Mouse (Mus musculus): Measurements from ENCODE around the gene Gm15217. TPM values are rescaled to one million over a fixed set of nuclear protein-coding genes. Genes with fewer than 3 reads are reported as not detected.
A peak's percentile ranks its signal among the peaks of the same experiment; 100 is the strongest.

Gm15217 gene
- polyA plus RNA-seq, 1 experiment from 2014 or later: not detected

GRCm38 (mm10) chr14:46418371-46419097 is 39.3 kb downstream of the Gm15217 start:
- H3K9ac ChIP-seq (replicated peaks; ENCODE audit: low read depth, low read length): no peak overlapping the region
- no peak overlapping the region for H3K4me2 ChIP-seq (ENCODE audit: low read length)
- 28% methylated on average over 15 of the region's 15 CpGs for WGBS
- H3K27me3 ChIP-seq (replicated peaks; ENCODE audit: control insufficient read depth, insufficient read depth, low read length): peaks cover 3% of the 10 kb centered on the region; the same call in 1 of the 2 replicates
- no peak overlapping the region for H3K4me3 ChIP-seq (replicated peaks; ENCODE audit: low read length)
- peak; percentile 39; the same call in 1 of the 2 replicates for ATAC-seq
- no peak overlapping the region for H3K27ac ChIP-seq (ENCODE audit: low read length)
- no peaks in the 10 kb centered on the region for H3K36me3 ChIP-seq (ENCODE audit: control insufficient read depth, insufficient read depth)
- no peaks in the 10 kb centered on the region for H3K9me3 ChIP-seq (ENCODE audit: control insufficient read depth, low read length)
- H3K4me1 ChIP-seq (replicated peaks; ENCODE audit: control insufficient read depth, insufficient read depth, low read length): peaks cover 9% of the 10 kb centered on the region

- 13% methylated on average over 11 of the region's 11 CpGs for WGBS
- no peak for ATAC-seq
Measured at GRCm38 (mm10) chr14:46419269-46419668, 40.1 kb downstream of the Gm15217 start.

GRCm38 (mm10) chr14:46421823-46422222 is 42.6 kb downstream of the Gm15217 start:
- WGBS: 62% methylated on average over 3 of the region's 3 CpGs
- Histone ChIP-seq H3K4me1 (replicated peaks; ENCODE audit: control insufficient read depth, insufficient read depth, low read length) (peaks cover 9% of the 10 kb centered on the region), H3K27ac (ENCODE audit: low read length) (no peak overlapping the region), H3K9ac (replicated peaks; ENCODE audit: low read depth, low read length) (no peak overlapping the region), H3K4me2 (ENCODE audit: low read length) (no peak overlapping the region), H3K27me3 (replicated peaks; ENCODE audit: control insufficient read depth, insufficient read depth, low read length) (peaks cover 3% of the 10 kb centered on the region; the same call in 1 of the 2 replicates), H3K36me3 (ENCODE audit: control insufficient read depth, insufficient read depth) (no peaks in the 10 kb centered on the region), H3K4me3 (replicated peaks; ENCODE audit: low read length) (no peak overlapping the region), H3K9me3 (ENCODE audit: control insufficient read depth, low read length) (no peaks in the 10 kb centered on the region)
- ATAC-seq: peak; percentile 80

More at GRCm38 (mm10) chr14:46419269-46419668, 40.1 kb downstream of the Gm15217 start:
- Histone ChIP-seq H3K27ac (ENCODE audit: low read length) (no peak overlapping the region), H3K4me1 (replicated peaks; ENCODE audit: control insufficient read depth, insufficient read depth, low read length) (peaks cover 9% of the 10 kb centered on the region), H3K27me3 (replicated peaks; ENCODE audit: control insufficient read depth, insufficient read depth, low read length) (peaks cover 3% of the 10 kb centered on the region; the same call in 1 of the 2 replicates), H3K9me3 (ENCODE audit: control insufficient read depth, low read length) (no peaks in the 10 kb centered on the region), H3K4me2 (ENCODE audit: low read length) (no peak overlapping the region), H3K4me3 (replicated peaks; ENCODE audit: low read length) (no peak overlapping the region), H3K9ac (replicated peaks; ENCODE audit: low read depth, low read length) (no peak overlapping the region), H3K36me3 (ENCODE audit: control insufficient read depth, insufficient read depth) (no peaks in the 10 kb centered on the region)

DNA sequence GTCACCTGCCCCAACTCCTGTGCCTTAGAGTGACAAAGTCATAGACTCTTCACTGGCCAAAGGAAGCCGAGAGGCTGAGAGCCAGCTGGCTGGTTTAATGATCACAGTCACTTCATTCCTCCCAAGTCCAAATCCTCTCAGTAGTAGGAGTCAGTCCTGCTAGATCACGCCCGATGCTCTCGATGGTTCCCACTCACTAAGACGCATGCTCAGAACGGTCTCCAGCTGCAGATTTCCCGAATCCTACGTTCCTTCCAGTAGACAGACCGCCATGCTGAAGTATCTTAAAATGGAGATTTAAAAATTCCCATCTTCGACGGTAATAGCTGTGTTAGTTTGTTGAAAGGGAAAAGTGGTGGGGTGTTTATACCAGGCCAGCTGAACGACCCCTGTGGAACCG is 48.0 kb downstream of the Gm15217 start:
- no peak for ATAC-seq
- no peak overlapping the region for H3K4me3 ChIP-seq (replicated peaks; ENCODE audit: low read length)
- 95% methylated on average over 13 of the region's 13 CpGs for WGBS

GRCm38 (mm10) chr14:46430231-46430630 is 51.0 kb downstream of the Gm15217 start:
- no peaks in the 10 kb centered on the region for H3K9me3 ChIP-seq (ENCODE audit: control insufficient read depth, low read length)
- 95% methylated on average over 5 of the region's 5 CpGs for WGBS
- H3K4me2 ChIP-seq (ENCODE audit: low read length): no peak overlapping the region
- H3K27ac ChIP-seq (ENCODE audit: low read length): no peak overlapping the region
- H3K36me3 ChIP-seq (ENCODE audit: control insufficient read depth, insufficient read depth): no peaks in the 10 kb centered on the region
- H3K4me1 ChIP-seq (replicated peaks; ENCODE audit: control insufficient read depth, insufficient read depth, low read length): no peaks in the 10 kb centered on the region
- no peak overlapping the region for H3K4me3 ChIP-seq (replicated peaks; ENCODE audit: low read length)
- no peak for ATAC-seq
- no peaks in the 10 kb centered on the region for H3K27me3 ChIP-seq (replicated peaks; ENCODE audit: control insufficient read depth, insufficient read depth, low read length)
- no peak overlapping the region for H3K9ac ChIP-seq (replicated peaks; ENCODE audit: low read depth, low read length)

More for the DNA sequence above, 48.0 kb downstream of the Gm15217 start:
- Histone ChIP-seq H3K4me1 (replicated peaks; ENCODE audit: control insufficient read depth, insufficient read depth, low read length) (no peaks in the 10 kb centered on the region), H3K4me2 (ENCODE audit: low read length) (no peak overlapping the region), H3K27me3 (replicated peaks; ENCODE audit: control insufficient read depth, insufficient read depth, low read length) (no peaks in the 10 kb centered on the region), H3K9ac (replicated peaks; ENCODE audit: low read depth, low read length) (no peak overlapping the region), H3K36me3 (ENCODE audit: control insufficient read depth, insufficient read depth) (no peaks in the 10 kb centered on the region), H3K27ac (ENCODE audit: low read length) (no peak overlapping the region), H3K9me3 (ENCODE audit: control insufficient read depth, low read length) (no peaks in the 10 kb centered on the region)

Other genes with a start within 250 kb of the Gm15217 start
- gene Bmp4, start 11.3 kb downstream of the Gm15217 start, polyA plus RNA-seq (2015; fragmentation: Nextera tagmentation; extraction: Ambion mirVana): 3.2 and 7.4 TPM in 2 replicates